Mouse (Mus musculus) kidney, adult 8-10 months (tissue): ENCODE results near the gene Elavl1.

Source experiments
- DNase-seq, 2 experiments: peaks; one replicate each; pipeline ENCODE4 v3.0.0; 2022

The Elavl1 gene

GRCm38 (mm10) chr8:4320404-4320803, 4.8 kb downstream of the Elavl1 start:
- no peak for DNase-seq

- DNase-seq, result no peak
Observed at GRCm38 (mm10) chr8:4319573-4319872, 5.7 kb downstream of the Elavl1 start.

GRCm38 (mm10) chr8:4318796-4319572, 6.2 kb downstream of the Elavl1 start:
- peak in 1 of 2 experiments; percentile 66 for DNase-seq

GRCm38 (mm10) chr8:4318124-4318523, 7.1 kb downstream of the Elavl1 start:
- DNase-seq, result no peak

GRCm38 (mm10) chr8:4314852-4315251, 10.4 kb downstream of the Elavl1 start:
- no peak for DNase-seq

- DNase-seq, result no peak
Observed at GRCm38 (mm10) chr8:4313254-4314124, 11.7 kb downstream of the Elavl1 start.

- no peak for DNase-seq
Observed at GRCm38 (mm10) chr8:4312104-4312503, 13.1 kb downstream of the Elavl1 start.

GRCm38 (mm10) chr8:4305838-4306237, 19.4 kb downstream of the Elavl1 start:
- no peak for DNase-seq

- DNase-seq, result no peak
Observed at GRCm38 (mm10) chr8:4304124-4304547, 21.1 kb downstream of the Elavl1 start.

- no peak for DNase-seq
Observed at GRCm38 (mm10) chr8:4297822-4298221, 27.4 kb downstream of the Elavl1 start.

- DNase-seq, result no peak
Observed at GRCm38 (mm10) chr8:4292738-4293137, 32.5 kb downstream of the Elavl1 start.

- no peak for DNase-seq
Observed at GRCm38 (mm10) chr8:4276111-4276465, 49.1 kb downstream of the Elavl1 start.

- DNase-seq, result peak; percentile 94 to 96
Observed at GRCm38 (mm10) chr8:4275275-4276110, 49.7 kb downstream of the Elavl1 start, which contains the start of gene Timm44. Gene Timm44 (minus strand): TSS chr8:4275913.

GRCm38 (mm10) chr8:4269609-4270008, 55.6 kb downstream of the Elavl1 start:
- DNase-seq, result no peak

GRCm38 (mm10) chr8:4267627-4268026, 57.6 kb downstream of the Elavl1 start:
- DNase-seq, result no peak

- DNase-seq, result no peak
Observed at GRCm38 (mm10) chr8:4265160-4265914, 59.9 kb downstream of the Elavl1 start.

GRCm38 (mm10) chr8:4263105-4263791, 62.0 kb downstream of the Elavl1 start:
- no peak for DNase-seq

GRCm38 (mm10) chr8:4259805-4260170, 65.4 kb downstream of the Elavl1 start:
- no peak for DNase-seq

- DNase-seq, result peak; percentile 94 to 96
Observed at GRCm38 (mm10) chr8:4259125-4259804, 65.9 kb downstream of the Elavl1 start, which contains the start of gene Ctxn1. Gene Ctxn1 (minus strand): TSS chr8:4259274.

- DNase-seq, result no peak
Observed at GRCm38 (mm10) chr8:4258678-4259077, 66.5 kb downstream of the Elavl1 start.

GRCm38 (mm10) chr8:4258233-4258632, 67.0 kb downstream of the Elavl1 start:
- DNase-seq, result peak in 1 of 2 experiments; percentile 63
